ENCODE assay signal across 14 mouse cellular contexts in the genomic region with DNA sequence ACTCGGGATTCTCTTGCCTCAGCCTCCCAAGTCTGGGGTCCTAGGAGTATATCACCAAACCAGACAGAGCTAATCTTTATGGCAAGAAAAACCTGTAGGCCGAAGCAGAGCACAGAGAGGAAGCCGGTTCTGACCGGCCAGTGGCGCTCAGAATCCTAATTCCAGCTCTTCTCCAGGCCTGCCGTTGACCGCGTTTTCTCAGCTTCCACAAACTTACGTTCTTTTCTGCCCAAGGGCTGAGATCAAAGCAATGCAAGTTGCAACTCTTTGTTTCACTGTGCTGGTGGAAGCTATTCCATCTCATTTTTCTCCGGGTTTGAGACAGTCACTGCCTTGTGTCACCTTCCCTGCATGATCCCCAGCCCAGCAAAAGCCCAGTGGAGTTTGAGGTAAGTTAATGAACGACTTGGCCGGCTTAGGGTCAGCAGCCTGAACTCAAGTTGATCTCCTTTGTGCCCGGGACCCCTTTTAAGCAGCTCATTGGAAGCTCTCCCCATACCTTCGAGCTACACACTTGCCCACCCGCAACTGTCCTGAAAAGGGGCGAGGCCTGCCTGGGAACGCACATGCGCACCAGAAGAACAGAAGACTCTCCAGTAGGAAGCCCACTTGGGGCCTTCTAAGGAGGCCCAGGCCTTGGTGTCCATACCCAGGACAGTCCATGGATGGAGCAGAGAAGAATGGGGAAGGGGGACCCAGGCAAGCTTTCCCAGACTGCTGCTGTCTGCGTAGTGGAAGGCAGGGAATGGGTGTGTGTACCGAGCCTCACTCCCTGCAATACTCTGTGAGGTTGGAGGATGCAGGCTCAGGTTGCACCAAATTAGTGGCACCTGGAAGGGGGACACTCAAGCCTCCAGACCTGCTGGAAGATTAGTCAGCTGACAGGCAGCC. TPM values are rescaled to one million over a fixed set of nuclear protein-coding genes. Genes with fewer than 3 reads are reported as not detected.
DNase-seq lines count a peak whose midpoint lies in the region; ATAC-seq and TF ChIP-seq lines count a peak whose summit lies in the region.
"Had no signal": no experiment of that assay in that cellular context is flagged by ENCODE, and none has a peak within 500 bp of the region (broad histone marks: within the 10 kb centered on the region; RNA-seq: fewer than 3 reads in every experiment).

No protein-coding gene starts in this region.

- no peak overlapping the region for H3K9ac ChIP-seq in midbrain, embryonic 12.5 days (replicated peaks)
- H3K9ac ChIP-seq in midbrain, embryonic 15.5 days, result no peak overlapping the region
- H3K9ac ChIP-seq in kidney, postnatal 0 days (ENCODE audit: low read depth, low read length), result no peak overlapping the region
- no peak overlapping the region for H3K9ac ChIP-seq in neural tube, embryonic 15.5 days (replicated peaks)
- no peak overlapping the region for H3K9ac ChIP-seq in intestine, embryonic 15.5 days

- no peak overlapping the region for H3K4me2 ChIP-seq in midbrain, embryonic 12.5 days (replicated peaks)
- H3K4me2 ChIP-seq in midbrain, embryonic 15.5 days, result no peak overlapping the region
- no peak overlapping the region for H3K4me2 ChIP-seq in kidney, postnatal 0 days (ENCODE audit: low read length)
- H3K4me2 ChIP-seq in neural tube, embryonic 15.5 days, result no peak overlapping the region
- no peak overlapping the region for H3K4me2 ChIP-seq in intestine, embryonic 15.5 days (replicated peaks)

- H3K27ac ChIP-seq in midbrain, embryonic 12.5 days (replicated peaks), result peak overlapping the region; percentile 68
- no peak overlapping the region for H3K27ac ChIP-seq in midbrain, embryonic 15.5 days
- H3K27ac ChIP-seq in kidney, postnatal 0 days, result peak overlapping the region; percentile 42
- peak overlapping the region; percentile 68 for H3K27ac ChIP-seq in neural tube, embryonic 15.5 days (replicated peaks)
- no peak overlapping the region for H3K27ac ChIP-seq in intestine, embryonic 15.5 days
- H3K27ac ChIP-seq: left cerebral cortex, adult 2 months had no signal

- peak; percentile 39 for DNase-seq in embryo, embryonic 10 days (ENCODE audit: low spot score)
- DNase-seq in embryo, embryonic 9.5 days (ENCODE audit: extremely low spot score), result no peak
- no peak for DNase-seq in kidney, postnatal 0 days (ENCODE audit: low spot score)
- no peak for DNase-seq in retina, postnatal 1 day
- DNase-seq: cerebellum, adult 9-11 months; right cerebral cortex, adult 18-20 months had no signal

- WGBS in midbrain, embryonic 12.5 days, result 80% methylated on average over 20 of the region's 20 CpGs
- whole genome bisulfite sequencing in midbrain, embryonic 15.5 days, result 76% methylated on average over 20 of the region's 20 CpGs
- WGBS in kidney, postnatal 0 days, result 65% methylated on average over 20 of the region's 20 CpGs
- 47% methylated on average over 20 of the region's 20 CpGs for WGBS in neural tube, embryonic 15.5 days
- WGBS in intestine, embryonic 15.5 days, result 73% methylated on average over 20 of the region's 20 CpGs

- no peaks in the 10 kb centered on the region for H3K36me3 ChIP-seq in midbrain, embryonic 12.5 days
- H3K36me3 ChIP-seq in midbrain, embryonic 15.5 days (replicated peaks), result no peaks in the 10 kb centered on the region
- H3K36me3 ChIP-seq in kidney, postnatal 0 days (ENCODE audit: insufficient read depth, low read length), result no peaks in the 10 kb centered on the region
- no peaks in the 10 kb centered on the region for H3K36me3 ChIP-seq in neural tube, embryonic 15.5 days
- H3K36me3 ChIP-seq in intestine, embryonic 15.5 days, result no peaks in the 10 kb centered on the region

- H3K4me1 ChIP-seq in midbrain, embryonic 12.5 days, result peaks cover 34% of the 10 kb centered on the region
- peaks cover 24% of the 10 kb centered on the region for H3K4me1 ChIP-seq in midbrain, embryonic 15.5 days
- H3K4me1 ChIP-seq in kidney, postnatal 0 days (replicated peaks; ENCODE audit: insufficient read depth, low read length), result peaks cover 17% of the 10 kb centered on the region; the same call in 1 of the 2 replicates
- H3K4me1 ChIP-seq in neural tube, embryonic 15.5 days, result peaks cover 39% of the 10 kb centered on the region
- peaks cover 12% of the 10 kb centered on the region for H3K4me1 ChIP-seq in intestine, embryonic 15.5 days (replicated peaks)

- no peak for ATAC-seq in midbrain, embryonic 12.5 days (ENCODE audit: low FRiP score, low read depth)
- no peak for ATAC-seq in midbrain, embryonic 15.5 days (replicated peaks)
- no peak for ATAC-seq in kidney, postnatal 0 days (replicated peaks; ENCODE audit: low FRiP score, low read depth)
- ATAC-seq in neural tube, embryonic 15.5 days (ENCODE audit: low FRiP score), result no peak
- ATAC-seq in intestine, embryonic 15.5 days, result no peak
- ATAC-seq: intestine, embryonic 16.5 days; lung, postnatal 0 days had no signal

- no peak overlapping the region for H3K4me3 ChIP-seq in midbrain, embryonic 12.5 days
- no peak overlapping the region for H3K4me3 ChIP-seq in midbrain, embryonic 15.5 days
- no peak overlapping the region for H3K4me3 ChIP-seq in kidney, postnatal 0 days (replicated peaks; ENCODE audit: low read depth, low read length)
- H3K4me3 ChIP-seq in neural tube, embryonic 15.5 days (replicated peaks), result no peak overlapping the region
- H3K4me3 ChIP-seq in intestine, embryonic 15.5 days (replicated peaks), result no peak overlapping the region
- H3K4me3 ChIP-seq: left cerebral cortex, adult 2 months had no signal

- no peak for TF ChIP-seq CTCF in kidney, postnatal 0 days (IDR thresholded peaks at IDR 0.05; ENCODE audit: low read depth)

- no peaks in the 10 kb centered on the region for H3K9me3 ChIP-seq in midbrain, embryonic 12.5 days
- no peaks in the 10 kb centered on the region for H3K9me3 ChIP-seq in midbrain, embryonic 15.5 days
- H3K9me3 ChIP-seq in kidney, postnatal 0 days (replicated peaks; ENCODE audit: low read length), result no peaks in the 10 kb centered on the region
- H3K9me3 ChIP-seq in neural tube, embryonic 15.5 days (replicated peaks), result no peaks in the 10 kb centered on the region
- H3K9me3 ChIP-seq in intestine, embryonic 15.5 days, result no peaks in the 10 kb centered on the region

- peaks cover 24% of the 10 kb centered on the region for H3K27me3 ChIP-seq in midbrain, embryonic 12.5 days
- H3K27me3 ChIP-seq in midbrain, embryonic 15.5 days (replicated peaks), result no peaks in the 10 kb centered on the region
- no peaks in the 10 kb centered on the region for H3K27me3 ChIP-seq in kidney, postnatal 0 days (ENCODE audit: insufficient read depth, low read length)
- H3K27me3 ChIP-seq in neural tube, embryonic 15.5 days (replicated peaks), result no peaks in the 10 kb centered on the region
- H3K27me3 ChIP-seq in intestine, embryonic 15.5 days (replicated peaks), result no peaks in the 10 kb centered on the region

RNA-seq across cellular contexts. Expression of a gene that starts 47.7 kb away (rescaled TPM):
- 3.0 and 4.2 TPM in 2 replicates for polyA plus RNA-seq in midbrain, embryonic 12.5 days (2016; fragmentation: Nextera tagmentation; extraction: Ambion mirVana)
- 2.8 and 3.7 TPM in 2 replicates for polyA plus RNA-seq in midbrain, embryonic 15.5 days (2015; fragmentation: Nextera tagmentation; extraction: Ambion mirVana)
- polyA plus RNA-seq in kidney, postnatal 0 days (2015; fragmentation: Nextera tagmentation; extraction: Ambion mirVana), result 0.39 and 0.40 TPM in 2 replicates
- polyA plus RNA-seq in neural tube, embryonic 15.5 days (2015; fragmentation: Nextera tagmentation; extraction: Ambion mirVana), result 2.0 and 2.8 TPM in 2 replicates
- polyA plus RNA-seq in intestine, embryonic 15.5 days (2015; fragmentation: Nextera tagmentation; extraction: Ambion mirVana), result 1.2 TPM in 2 replicates
- polyA plus RNA-seq: liver, adult 2 months had no signal

RNA-seq across cellular contexts. Expression of a gene that starts 59.2 kb away (rescaled TPM):
- 8.3 and 10.7 TPM in 2 replicates for polyA plus RNA-seq in midbrain, embryonic 12.5 days (2016; fragmentation: Nextera tagmentation; extraction: Ambion mirVana)
- polyA plus RNA-seq in midbrain, embryonic 15.5 days (2015; fragmentation: Nextera tagmentation; extraction: Ambion mirVana), result 11.3 and 11.6 TPM in 2 replicates
- 5.6 and 7.2 TPM in 2 replicates for polyA plus RNA-seq in kidney, postnatal 0 days (2015; fragmentation: Nextera tagmentation; extraction: Ambion mirVana)
- polyA plus RNA-seq in neural tube, embryonic 15.5 days (2015; fragmentation: Nextera tagmentation; extraction: Ambion mirVana), result 13.6 and 17.1 TPM in 2 replicates
- polyA plus RNA-seq in intestine, embryonic 15.5 days (2015; fragmentation: Nextera tagmentation; extraction: Ambion mirVana), result 18.2 and 19.9 TPM in 2 replicates

Comparison
In these comparisons a context has a peak if more than half of its experiments do, and no peak if none do; other contexts are left out.
1. H3K27ac ChIP-seq: peak in midbrain, embryonic 12.5 days (single experiment), kidney, postnatal 0 days (single experiment) and neural tube, embryonic 15.5 days (single experiment); none in midbrain, embryonic 15.5 days (single experiment) and intestine, embryonic 15.5 days (single experiment).